Mouse (Mus musculus): Measurements from ENCODE around the gene Mpnd.

Mpnd gene

GRCm38 (mm10) chr17:56005415-56006061, at the start of gene Mpnd, which contains the start of gene Stap2:
Gene Mpnd (plus strand): TSS chr17:56005711.
Gene Stap2 (minus strand): TSS chr17:56005584.
- peak; percentile 89 for DNase-seq (ENCODE audit: low read depth, low spot score)

GRCm38 (mm10) chr17:55956129-55956528, 49.4 kb upstream of the Mpnd start:
- Histone ChIP-seq H3K36me3 (ENCODE audit: control insufficient read depth, insufficient read depth, low read length, poor library complexity, severe bottlenecking) (no peaks in the 10 kb centered on the region), H3K27me3 (ENCODE audit: control insufficient read depth, insufficient read depth, low read length, poor library complexity, severe bottlenecking) (no peaks in the 10 kb centered on the region)
- DNase-seq (ENCODE audit: low read depth, low spot score) = no peak

More at GRCm38 (mm10) chr17:56005415-56006061, at the start of gene Mpnd, which contains the start of gene Stap2:
- no peaks in the 10 kb centered on the region; the same call in 1 of the 2 replicates for H3K27me3 ChIP-seq (ENCODE audit: control insufficient read depth, insufficient read depth, low read length, poor library complexity, severe bottlenecking)
- H3K36me3 ChIP-seq (ENCODE audit: control insufficient read depth, insufficient read depth, low read length, poor library complexity, severe bottlenecking) = no peaks in the 10 kb centered on the region

- no peak for DNase-seq (ENCODE audit: low read depth, low spot score)
- Histone ChIP-seq H3K36me3 (ENCODE audit: control insufficient read depth, insufficient read depth, low read length, poor library complexity, severe bottlenecking) (no peaks in the 10 kb centered on the region), H3K27me3 (ENCODE audit: control insufficient read depth, insufficient read depth, low read length, poor library complexity, severe bottlenecking) (no peaks in the 10 kb centered on the region)
Observed at GRCm38 (mm10) chr17:55956591-55956990, 48.9 kb upstream of the Mpnd start.

GRCm38 (mm10) chr17:55957168-55957567, 48.3 kb upstream of the Mpnd start:
- DNase-seq (ENCODE audit: low read depth, low spot score) = peak; percentile 82
- Histone ChIP-seq H3K27me3 (ENCODE audit: control insufficient read depth, insufficient read depth, low read length, poor library complexity, severe bottlenecking) (no peaks in the 10 kb centered on the region), H3K36me3 (ENCODE audit: control insufficient read depth, insufficient read depth, low read length, poor library complexity, severe bottlenecking) (no peaks in the 10 kb centered on the region)

- H3K36me3 ChIP-seq (ENCODE audit: control insufficient read depth, insufficient read depth, low read length, poor library complexity, severe bottlenecking) = no peaks in the 10 kb centered on the region
- no peaks in the 10 kb centered on the region for H3K27me3 ChIP-seq (ENCODE audit: control insufficient read depth, insufficient read depth, low read length, poor library complexity, severe bottlenecking)
- no peak for DNase-seq (ENCODE audit: low read depth, low spot score)
Observed at GRCm38 (mm10) chr17:55957726-55958583, 47.6 kb upstream of the Mpnd start.

- H3K36me3 ChIP-seq (ENCODE audit: control insufficient read depth, insufficient read depth, low read length, poor library complexity, severe bottlenecking) = no peaks in the 10 kb centered on the region
- no peaks in the 10 kb centered on the region for H3K27me3 ChIP-seq (ENCODE audit: control insufficient read depth, insufficient read depth, low read length, poor library complexity, severe bottlenecking)
- DNase-seq (ENCODE audit: low read depth, low spot score) = no peak
Observed at GRCm38 (mm10) chr17:55958584-55958886, 47.0 kb upstream of the Mpnd start.

GRCm38 (mm10) chr17:55958918-55959728, 46.4 kb upstream of the Mpnd start, which contains the start of gene Yju2:
Gene Yju2 (plus strand): TSS chr17:55959099.
- H3K27me3 ChIP-seq (ENCODE audit: control insufficient read depth, insufficient read depth, low read length, poor library complexity, severe bottlenecking) = no peaks in the 10 kb centered on the region
- no peaks in the 10 kb centered on the region for H3K36me3 ChIP-seq (ENCODE audit: control insufficient read depth, insufficient read depth, low read length, poor library complexity, severe bottlenecking)
- DNase-seq (ENCODE audit: low read depth, low spot score) = peak; percentile 96

- Histone ChIP-seq H3K36me3 (ENCODE audit: control insufficient read depth, insufficient read depth, low read length, poor library complexity, severe bottlenecking) (no peaks in the 10 kb centered on the region), H3K27me3 (ENCODE audit: control insufficient read depth, insufficient read depth, low read length, poor library complexity, severe bottlenecking) (no peaks in the 10 kb centered on the region)
- DNase-seq (ENCODE audit: low read depth, low spot score) = no peak
Observed at GRCm38 (mm10) chr17:55959946-55960740, 45.4 kb upstream of the Mpnd start.

- H3K36me3 ChIP-seq (ENCODE audit: control insufficient read depth, insufficient read depth, low read length, poor library complexity, severe bottlenecking) = 0 out of 2 replicates have a peak, but pooled peaks cover under 1% of the 10 kb centered on the region
- DNase-seq (ENCODE audit: low read depth, low spot score) = no peak
- H3K27me3 ChIP-seq (ENCODE audit: control insufficient read depth, insufficient read depth, low read length, poor library complexity, severe bottlenecking) = no peaks in the 10 kb centered on the region
Observed at GRCm38 (mm10) chr17:55960791-55961190, 44.7 kb upstream of the Mpnd start.

- Histone ChIP-seq H3K36me3 (ENCODE audit: control insufficient read depth, insufficient read depth, low read length, poor library complexity, severe bottlenecking) (0 out of 2 replicates have a peak, but pooled peaks cover 1% of the 10 kb centered on the region), H3K27me3 (ENCODE audit: control insufficient read depth, insufficient read depth, low read length, poor library complexity, severe bottlenecking) (no peaks in the 10 kb centered on the region)
- DNase-seq (ENCODE audit: low read depth, low spot score) = no peak
Observed at GRCm38 (mm10) chr17:55961631-55962030, 43.9 kb upstream of the Mpnd start.

GRCm38 (mm10) chr17:55963171-55963570, 42.3 kb upstream of the Mpnd start:
- Histone ChIP-seq H3K27me3 (ENCODE audit: control insufficient read depth, insufficient read depth, low read length, poor library complexity, severe bottlenecking) (no peaks in the 10 kb centered on the region), H3K36me3 (ENCODE audit: control insufficient read depth, insufficient read depth, low read length, poor library complexity, severe bottlenecking) (0 out of 2 replicates have a peak, but pooled peaks cover 1% of the 10 kb centered on the region)
- no peak for DNase-seq (ENCODE audit: low read depth, low spot score)

- 0 out of 2 replicates have a peak, but pooled peaks cover 1% of the 10 kb centered on the region for H3K36me3 ChIP-seq (ENCODE audit: control insufficient read depth, insufficient read depth, low read length, poor library complexity, severe bottlenecking)
- no peak for DNase-seq (ENCODE audit: low read depth, low spot score)
- no peaks in the 10 kb centered on the region for H3K27me3 ChIP-seq (ENCODE audit: control insufficient read depth, insufficient read depth, low read length, poor library complexity, severe bottlenecking)
Observed at GRCm38 (mm10) chr17:55964496-55964895, 41.0 kb upstream of the Mpnd start.

GRCm38 (mm10) chr17:55964996-55965395, 40.5 kb upstream of the Mpnd start:
- no peaks in the 10 kb centered on the region for H3K27me3 ChIP-seq (ENCODE audit: control insufficient read depth, insufficient read depth, low read length, poor library complexity, severe bottlenecking)
- no peak for DNase-seq (ENCODE audit: low read depth, low spot score)
- 0 out of 2 replicates have a peak, but pooled peaks cover 1% of the 10 kb centered on the region for H3K36me3 ChIP-seq (ENCODE audit: control insufficient read depth, insufficient read depth, low read length, poor library complexity, severe bottlenecking)

GRCm38 (mm10) chr17:55967186-55967585, 38.3 kb upstream of the Mpnd start:
- DNase-seq (ENCODE audit: low read depth, low spot score) = no peak
- Histone ChIP-seq H3K36me3 (ENCODE audit: control insufficient read depth, insufficient read depth, low read length, poor library complexity, severe bottlenecking) (0 out of 2 replicates have a peak, but pooled peaks cover 1% of the 10 kb centered on the region), H3K27me3 (ENCODE audit: control insufficient read depth, insufficient read depth, low read length, poor library complexity, severe bottlenecking) (no peaks in the 10 kb centered on the region)

Measured in splenic B cell, adult 2 months (primary cell).